Mouse (Mus musculus) spleen, postnatal 36 days (tissue): Measurements from ENCODE around the gene Pts.

Source experiments
- DNase-seq, 2 experiments: peaks; one replicate each; pipeline ENCODE4 v3.0.0; 2022; ENCODE audit warnings: low spot score in 2 of 2, mixed read lengths in 1 of 2

Pts gene

DNA sequence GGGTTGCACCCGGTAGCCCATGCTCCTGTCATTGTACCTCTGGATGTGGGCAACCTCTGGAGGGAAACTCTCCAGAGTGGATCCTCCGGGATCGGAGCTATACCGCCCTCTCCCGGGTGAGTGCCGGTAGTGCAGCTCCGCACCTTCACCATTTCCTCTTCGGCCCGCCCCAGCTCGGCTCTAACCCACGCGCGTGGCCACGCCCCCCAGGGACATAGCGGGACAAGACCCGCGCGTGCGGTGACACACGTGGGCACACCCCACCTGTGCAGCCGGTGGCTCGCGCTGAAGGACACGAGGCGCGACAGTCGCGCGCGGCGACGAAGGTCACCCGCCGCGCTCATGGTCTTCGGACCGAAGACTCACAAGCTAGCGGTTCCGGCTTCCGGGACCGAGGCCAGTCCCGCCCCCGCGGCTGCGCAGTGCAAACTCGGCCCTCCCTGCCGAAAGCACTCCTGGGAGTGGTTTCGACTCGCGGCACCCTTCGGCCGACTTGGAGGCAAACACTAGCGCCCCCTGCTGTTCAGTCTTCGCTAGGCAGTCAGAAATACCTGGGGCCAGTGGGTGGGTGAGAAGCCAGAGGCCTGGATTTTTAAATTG is at the start of gene Pts:
TSS of gene Pts (minus strand) at position 432 of the 600 bp plus-strand sequence.
- DNase-seq = peak; percentile 97

DNA sequence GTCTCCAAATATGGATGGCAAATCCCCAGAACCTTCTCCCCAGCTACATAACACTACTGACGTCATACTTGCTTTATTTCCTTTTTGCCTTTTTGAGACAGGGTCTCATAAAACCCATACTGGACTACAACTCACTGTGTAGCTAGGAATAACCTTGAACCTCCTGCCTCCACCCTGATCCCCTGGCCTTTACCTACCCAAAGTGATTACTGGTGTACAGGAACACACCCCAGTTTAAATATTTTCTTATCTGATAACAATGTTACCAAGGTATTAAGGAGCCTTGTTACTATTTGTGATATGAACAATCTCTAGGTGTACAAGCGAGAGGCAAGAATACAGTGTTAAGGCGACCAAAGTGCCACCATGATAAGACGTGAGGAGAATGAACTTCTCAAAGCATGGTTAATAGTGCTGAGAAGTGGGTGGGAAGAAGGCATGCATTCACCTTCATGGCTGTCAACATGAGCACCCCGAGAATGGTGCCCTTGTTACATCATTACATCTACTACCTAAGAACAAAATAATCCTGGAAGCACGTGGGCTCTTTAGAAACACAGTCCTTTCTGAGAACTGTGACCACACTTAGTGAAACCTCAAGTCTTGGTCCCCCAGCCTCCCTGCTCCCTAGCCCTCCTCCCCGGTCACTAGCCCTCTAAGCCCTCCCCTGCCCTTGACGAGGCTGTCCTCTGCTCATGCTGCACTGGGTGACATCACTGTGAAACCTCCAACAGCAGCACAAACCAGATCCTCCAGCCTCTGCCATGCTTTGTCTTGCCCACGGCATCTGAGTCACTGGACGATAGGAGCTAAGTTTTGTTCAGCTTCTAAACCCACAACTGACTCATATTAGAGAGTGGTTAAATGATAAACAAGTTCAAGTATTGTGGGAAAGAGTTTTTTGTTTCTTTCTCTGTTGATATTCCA is 41.3 kb upstream of the Pts start:
- DNase-seq = no peak

DNA sequence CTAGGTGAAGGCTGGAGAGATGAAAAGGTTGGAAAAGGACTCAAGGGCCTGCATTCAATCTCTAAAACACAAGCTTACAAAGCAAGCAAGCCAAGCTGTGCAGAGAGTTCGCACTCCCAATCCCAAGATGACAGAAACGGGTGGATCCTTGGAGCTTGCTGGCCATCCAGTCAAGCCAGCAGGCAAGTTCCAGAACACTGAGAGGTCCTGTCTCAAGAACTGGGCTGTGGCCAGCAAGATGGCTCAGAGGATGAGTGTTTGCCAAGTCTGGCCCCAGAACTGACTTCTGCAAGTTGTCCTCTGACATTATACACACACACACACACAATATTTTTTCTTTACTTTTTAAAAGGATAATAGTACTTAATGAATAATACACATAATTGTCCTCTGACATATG is 39.4 kb upstream of the Pts start:
- DNase-seq = no peak

DNA sequence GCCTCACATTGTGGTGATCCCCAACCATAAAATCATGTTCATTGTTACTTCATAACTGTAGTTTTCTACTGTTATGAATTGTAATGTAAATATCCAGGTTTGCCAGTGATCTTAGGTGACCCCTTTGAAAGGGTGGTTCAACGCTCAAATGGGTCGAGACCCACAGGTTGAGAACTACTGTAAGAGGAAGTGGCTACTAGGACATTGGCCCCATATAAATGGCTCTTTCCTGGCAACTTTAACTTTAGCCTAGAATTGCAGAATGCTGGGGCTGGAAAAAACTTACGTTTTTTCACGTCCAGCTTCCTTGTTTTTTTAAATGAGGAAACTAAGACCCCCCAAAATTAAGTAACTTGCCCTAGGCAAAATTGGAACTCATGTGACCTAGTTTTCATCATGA is 38.8 kb upstream of the Pts start:
- no peak for DNase-seq

DNA sequence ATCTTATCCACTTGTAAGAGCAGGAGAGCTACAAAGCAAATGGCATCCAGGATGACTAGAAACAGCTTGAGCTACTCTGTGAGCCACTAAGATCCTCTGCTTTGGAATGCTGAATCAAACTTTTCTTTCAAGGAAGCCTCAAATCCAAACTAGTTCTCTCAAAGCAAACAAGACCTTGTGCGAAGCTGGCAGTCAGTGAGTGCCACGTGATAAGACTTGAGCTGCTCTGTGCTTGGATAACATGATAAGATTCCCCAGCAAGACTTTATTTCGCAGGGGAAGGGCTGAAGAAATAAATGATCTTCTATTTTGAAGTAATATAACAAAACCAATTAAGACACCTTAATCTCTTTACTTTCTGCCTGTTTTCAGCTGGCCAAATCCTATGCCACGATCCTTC is 37.4 kb upstream of the Pts start:
- DNase-seq = no peak

DNA sequence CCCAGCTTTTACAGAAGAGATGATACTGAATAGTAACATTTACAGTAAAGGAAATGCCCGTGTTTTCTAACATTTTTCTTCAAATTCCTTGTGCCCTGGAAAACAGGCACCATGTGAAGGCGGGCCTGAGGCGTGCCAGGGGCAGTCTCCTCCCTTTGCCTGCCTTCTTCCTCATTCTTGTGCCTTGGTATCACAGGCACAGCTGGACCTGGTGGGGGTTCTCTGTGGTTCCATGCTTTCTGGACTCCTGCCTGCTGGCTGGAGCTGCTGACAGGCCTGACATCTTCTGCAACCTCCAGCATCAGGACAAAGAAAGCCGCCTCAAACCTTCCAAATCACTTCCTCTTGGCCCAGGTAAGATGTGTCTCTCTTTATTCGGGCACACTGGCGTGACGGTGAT is 36.6 kb upstream of the Pts start:
- DNase-seq = no peak

DNA sequence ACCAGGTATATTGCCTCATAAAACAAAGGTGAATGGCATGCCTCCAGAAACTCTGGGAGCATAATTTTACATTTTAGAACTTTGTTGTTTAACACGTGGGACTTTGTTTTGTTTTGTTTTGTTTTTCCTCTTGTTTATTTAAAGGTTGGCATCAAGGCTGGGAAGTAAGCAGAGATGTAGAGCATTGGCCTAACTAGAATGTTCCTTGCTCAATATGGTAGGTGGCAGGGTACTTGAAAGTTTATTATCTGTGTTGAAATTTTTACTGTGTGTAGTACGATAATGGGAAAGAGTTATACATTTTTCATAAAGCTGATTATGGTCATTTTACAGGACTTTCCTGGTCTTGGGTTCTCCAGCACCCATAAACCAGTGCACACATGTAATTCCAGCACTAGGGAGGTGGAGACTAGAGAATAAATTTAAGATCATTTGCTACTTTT is 33.4 kb upstream of the Pts start:
- DNase-seq = no peak

DNA sequence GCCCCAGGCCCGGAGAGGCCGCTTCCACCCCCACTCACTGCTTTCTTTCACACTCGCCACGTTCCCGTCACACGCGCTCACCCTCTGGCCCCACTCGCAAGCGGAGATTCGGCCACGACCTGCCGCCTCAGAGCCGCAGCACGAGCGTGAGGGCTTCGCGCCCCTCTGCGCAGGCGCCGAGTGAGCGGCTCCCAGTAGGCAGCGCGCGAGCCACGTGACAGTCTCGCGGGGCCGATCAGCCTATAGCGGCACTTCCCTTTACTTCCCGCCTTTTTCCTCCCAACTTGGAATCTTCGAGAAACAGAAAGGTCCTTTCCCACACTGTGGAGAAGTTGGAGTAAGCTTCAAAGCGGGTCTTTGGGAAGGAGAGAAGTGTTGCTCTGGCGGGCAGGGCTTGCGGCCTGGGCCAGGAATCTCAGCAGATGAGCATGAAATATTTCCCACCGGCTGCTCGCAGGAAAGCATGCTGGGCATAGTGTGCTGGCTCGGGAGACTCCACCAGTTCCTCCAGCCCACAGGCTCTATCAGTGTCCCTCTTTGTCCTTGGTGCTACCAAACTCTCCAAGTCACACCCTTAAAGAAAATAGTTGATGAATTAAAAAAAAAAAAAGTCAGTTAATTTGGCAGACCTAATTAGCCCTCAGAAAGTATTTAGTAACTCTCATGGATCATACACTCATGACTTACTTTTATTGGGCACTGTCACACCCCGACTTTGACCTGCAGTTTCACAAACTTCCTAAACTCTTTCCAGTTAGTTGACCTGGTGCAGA is 32.8 kb upstream of the Pts start, which contains the start of gene Tex12:
TSS of gene Tex12 (minus strand) at position 181 of the 773 bp plus-strand sequence.
- no peak for DNase-seq

DNA sequence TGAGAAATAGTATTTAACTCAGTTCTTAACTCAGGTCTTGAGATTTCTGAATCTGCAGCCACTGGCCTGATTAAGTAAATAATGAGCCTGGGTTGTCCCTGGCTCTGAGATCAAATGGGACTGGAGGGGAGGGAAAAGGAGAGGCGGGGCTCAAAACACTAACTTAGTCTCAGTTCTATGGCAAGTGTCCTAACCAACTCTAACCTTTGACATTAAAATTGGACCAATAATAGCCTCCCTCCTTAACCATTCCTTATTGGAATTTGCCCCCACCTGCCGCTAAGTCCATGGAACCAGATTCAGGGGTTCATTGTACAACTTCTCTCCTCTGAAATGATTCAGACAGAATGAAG is 26.5 kb upstream of the Pts start, which contains the start of gene Bco2:
TSS of gene Bco2 (minus strand) at position 88 of the 353 bp plus-strand sequence.
- DNase-seq = no peak

DNA sequence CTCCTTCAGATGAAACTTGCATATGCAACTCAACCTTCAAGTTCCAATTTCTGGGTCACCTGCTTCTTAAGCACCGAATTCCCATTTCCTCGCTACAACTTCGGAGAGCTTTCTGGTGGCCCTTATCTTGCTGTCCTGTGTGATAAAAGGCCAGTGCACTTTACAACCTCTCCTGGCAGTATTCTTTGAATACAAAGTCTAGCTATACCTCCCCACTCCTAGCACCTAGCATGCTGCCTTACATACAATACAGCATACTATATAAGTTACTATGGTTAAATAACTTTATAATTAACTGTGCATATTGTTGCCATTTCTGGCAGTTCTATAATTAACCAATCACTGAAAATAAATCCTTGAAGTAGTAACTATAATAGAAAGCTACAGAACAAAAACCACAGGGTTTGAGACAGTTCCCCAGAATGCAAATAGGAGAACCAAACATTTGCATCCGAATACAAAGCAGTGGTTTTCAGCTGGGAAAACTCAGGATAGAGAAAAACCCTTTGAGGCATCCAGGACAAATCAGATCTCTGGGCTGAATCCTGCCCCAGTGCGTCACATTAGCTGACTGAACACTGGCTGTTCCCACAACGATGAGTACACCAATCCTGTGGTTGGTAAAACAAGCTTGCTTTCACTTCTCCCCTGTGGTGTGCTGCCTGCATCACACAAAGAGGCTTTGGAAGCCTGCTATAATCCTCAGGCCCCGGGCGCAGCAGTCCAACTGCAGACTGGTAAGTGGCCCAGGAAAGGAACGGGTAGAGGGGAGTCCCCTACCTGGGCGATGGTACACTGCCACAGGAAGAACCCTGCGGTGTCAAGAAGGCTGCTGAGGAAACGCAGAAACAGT is 25.9 kb upstream of the Pts start, which contains the start of gene Il18:
TSS of gene Il18 (plus strand) at position 587 of the 853 bp plus-strand sequence.
- peak; percentile 79 for DNase-seq

DNA sequence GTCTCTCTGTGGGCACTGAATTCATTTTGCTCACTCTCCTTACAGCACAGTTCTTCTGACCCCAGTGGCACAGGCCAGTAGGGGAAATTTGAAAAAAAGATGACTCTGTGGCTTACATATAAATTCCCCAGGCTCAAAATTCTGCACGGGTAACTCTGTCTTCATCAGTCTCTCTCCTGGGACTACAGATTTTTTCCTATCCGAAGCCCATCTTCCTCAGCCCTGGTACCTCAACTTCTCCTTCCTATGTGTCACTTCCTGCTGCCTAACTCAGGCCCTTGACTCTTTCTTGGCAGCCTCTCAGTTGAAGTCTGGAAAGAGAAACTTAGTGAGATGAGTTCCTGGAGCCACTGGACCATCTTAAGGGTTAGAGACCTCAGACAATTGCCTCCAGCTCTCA is 25.0 kb upstream of the Pts start:
- DNase-seq = peak; percentile 57 to 60

DNA sequence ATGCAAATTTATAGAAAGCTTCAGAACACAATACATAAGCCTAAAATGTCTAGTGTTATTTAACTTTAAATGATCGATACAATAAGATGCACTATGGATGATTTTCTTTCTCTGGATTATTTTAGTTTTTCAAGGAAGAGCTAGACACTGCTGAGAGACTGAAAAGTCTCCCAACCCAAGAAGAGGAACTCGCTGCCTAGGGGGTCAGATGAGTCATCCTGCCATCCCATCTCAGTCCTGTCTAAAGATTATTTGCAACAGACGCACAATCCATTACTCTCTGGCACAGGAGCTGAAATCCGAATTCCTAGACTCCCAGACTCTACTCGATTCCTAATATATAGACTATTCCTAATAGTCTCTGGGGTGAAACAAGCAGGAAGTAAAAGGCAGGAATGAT is 23.7 kb upstream of the Pts start:
- DNase-seq = no peak

DNA sequence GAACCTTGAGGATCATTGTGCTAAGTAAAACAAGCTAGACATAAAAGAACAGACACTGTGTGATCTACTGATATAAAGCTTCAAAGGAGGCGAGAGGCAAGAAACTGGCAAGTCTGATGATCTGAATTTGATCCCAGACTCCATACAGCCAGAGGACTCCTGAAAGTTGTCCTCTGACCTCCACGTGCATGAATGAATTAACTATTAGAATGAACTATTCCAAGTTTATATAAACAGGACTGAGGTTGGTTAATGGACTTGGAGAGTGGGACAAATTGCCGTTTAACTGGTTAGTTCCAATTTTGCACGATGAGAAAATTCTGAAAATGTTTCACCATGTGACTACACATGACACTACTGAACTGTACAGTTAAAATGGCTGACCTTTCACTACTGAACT is 20.4 kb upstream of the Pts start:
- DNase-seq = no peak

DNA sequence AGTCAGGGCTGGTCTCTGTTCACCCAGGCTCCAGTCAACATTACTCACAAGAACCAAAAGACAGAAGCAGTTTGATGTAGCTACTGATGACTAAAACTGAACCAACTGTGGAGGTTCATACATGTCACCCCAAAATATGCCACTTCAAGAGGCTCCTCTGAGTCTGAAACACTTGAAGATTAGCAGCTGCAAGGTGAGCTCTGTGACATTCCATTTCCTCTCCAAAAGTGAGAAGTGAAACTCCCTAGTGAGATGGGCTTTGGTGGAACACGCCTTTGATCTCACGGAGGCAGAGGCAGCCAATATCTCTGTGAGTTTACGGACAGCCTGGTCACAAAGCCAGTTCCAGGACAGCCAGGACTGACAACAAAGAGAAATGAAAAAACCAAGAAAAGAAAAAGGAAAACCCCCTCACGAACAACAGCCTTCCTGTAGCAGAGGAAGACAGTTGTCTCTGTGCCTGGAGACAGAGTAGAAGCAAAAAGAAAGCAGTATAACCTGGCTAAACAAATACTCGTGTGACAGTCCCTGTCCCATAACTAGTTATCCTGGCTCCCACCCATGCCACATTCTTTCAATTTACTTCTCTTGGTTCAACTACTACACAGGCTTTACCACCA is 19.4 kb upstream of the Pts start:
- peak; percentile 77 to 81 for DNase-seq

DNA sequence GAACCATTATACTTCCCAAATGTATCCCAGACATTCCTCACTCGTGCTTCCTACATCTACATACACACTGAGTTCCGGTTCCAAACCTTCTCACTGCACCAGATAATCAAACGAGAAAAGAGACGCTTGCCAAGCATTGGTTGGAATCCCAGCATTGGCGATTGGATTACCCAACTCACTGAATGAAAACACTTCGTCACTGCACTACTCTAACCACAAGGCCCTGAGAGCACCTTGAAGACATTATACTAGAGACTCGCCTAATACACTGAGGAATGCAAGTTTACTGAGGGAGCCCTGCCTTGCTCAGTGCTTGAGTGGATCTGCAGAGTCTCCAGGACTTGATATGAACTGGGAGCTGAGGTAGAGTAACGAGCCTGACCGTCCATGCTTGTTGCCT is 13.9 kb upstream of the Pts start:
- DNase-seq = no peak

DNA sequence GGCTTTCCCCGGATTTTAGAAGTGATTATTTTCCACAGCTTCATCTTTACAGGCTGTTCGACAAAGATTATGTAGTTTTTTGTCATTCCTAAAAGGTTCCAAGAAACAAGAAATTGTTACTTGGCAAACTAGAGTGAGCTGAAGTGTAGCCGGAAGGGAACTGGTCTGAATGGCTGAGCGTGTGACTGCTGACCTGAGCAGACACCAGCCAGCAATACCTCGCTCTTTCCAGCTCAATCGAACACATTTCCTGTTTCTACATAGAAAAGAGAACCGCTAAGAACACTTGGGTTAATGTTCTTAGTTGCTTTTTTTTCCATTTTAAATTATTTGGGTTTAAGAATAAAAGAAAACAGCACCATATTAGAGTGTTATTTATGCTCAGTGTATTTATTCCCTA is 11.6 kb upstream of the Pts start:
- DNase-seq = peak; percentile 56 to 66

DNA sequence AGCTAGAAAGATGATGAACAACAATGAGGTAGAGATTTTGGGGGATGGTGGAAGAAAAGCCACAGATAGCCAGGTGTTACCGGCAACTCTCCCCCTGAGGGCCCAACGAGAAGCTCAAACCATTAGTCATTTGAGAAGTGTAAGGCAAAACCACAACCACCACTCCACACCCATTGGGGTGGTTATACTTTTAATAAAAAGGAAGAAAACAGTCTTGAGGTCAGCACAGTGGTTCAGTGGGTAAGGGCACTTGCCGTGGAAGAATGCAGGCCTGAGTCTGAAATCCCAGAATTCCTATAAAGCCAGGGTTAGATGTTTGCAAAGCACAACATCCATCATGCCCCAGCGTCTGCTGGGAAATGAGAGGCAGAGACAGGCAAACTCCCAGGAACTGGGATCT is 8.8 kb upstream of the Pts start:
- DNase-seq = peak; percentile 46 to 51

DNA sequence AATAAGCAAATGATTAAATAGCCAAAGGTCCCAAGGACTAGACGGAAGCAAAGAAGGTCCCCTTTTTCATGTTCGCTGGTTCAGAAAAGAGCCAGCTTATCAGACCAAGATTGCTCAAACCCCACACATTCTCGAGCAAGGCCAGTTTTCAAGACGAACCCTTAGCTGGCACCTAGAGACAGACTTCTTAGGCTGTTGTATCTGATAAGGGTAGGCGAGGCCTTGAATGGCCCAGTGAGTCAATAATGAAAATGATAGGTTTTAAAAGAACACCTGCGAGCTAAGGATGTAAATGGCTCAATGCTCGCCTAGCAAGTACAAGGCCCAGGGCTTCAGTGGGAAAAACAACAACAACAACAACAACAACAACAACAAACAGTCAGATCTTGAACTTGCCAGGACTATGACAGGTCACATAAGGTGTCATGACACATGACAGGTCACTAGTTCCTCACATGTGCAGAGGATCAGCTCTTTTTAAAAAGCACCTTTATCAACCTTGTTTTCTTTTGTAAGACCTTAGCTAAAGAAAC is 8.1 kb upstream of the Pts start:
- DNase-seq = no peak

DNA sequence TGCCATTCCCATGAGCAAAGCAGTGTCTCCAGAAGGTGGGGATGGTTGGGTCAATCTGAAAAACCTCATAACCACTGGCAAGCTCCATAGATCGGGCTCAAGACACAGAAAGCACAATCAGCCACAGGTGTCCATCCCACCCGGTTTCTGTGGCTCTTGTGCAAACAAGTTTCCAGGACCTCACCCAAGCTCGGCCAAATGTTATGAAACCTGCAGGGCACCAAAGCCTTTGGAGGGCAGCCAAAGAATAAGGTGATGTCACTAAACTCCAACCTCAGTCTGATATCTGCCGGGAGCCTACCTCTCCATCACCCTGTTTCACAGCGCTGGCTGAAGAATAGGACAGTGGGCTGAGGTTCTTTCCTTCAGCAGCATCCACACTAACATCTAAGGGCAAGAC is 7.4 kb upstream of the Pts start:
- no peak for DNase-seq

DNA sequence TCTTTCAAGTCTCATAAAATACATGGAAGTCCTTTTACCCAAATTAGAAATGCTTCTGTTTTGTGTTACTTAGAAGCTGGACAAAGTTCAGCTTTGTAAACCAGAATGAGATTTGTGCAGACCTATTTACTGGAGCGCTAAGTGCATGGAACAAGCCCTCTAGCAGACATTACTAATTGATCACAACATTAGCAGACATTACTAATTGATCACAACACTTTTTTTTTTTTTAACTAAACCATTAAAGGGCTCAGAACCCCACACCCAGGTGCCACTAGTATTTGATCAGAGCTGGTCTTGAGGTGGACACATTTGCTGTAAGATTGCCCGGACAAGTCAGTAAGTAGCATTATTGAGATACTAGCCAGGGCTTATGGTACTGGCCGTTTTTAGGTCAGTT is 5.3 kb upstream of the Pts start:
- DNase-seq = no peak

DNA sequence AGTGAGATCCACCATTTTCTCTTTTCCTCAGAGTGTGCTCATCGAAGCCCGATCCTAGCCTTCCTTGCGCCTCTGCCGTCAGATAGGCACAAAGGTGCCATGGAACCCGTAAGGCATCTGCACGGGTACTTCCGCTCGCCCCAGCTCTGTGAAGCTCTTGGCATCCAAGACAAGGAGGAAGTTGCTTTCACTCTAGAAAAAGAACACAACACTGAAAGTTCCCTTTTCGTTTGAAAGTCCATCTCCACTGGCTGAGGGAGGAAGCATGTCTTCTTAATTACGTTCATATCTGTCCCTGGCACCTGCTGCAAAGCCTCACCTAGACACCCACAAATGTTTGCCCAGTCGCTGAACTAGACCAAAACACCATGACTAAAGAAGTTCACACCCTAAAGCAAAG is 4.8 kb upstream of the Pts start:
- DNase-seq = peak; percentile 74 to 79
